Mouse (Mus musculus) c-Kit-positive CD71-positive TER-119-positive erythroid progenitor cells, embryonic 14.5 days (primary cell): ENCODE data around the gene Prkacb.
"Not testable (repeated sequence)": the region's sequence is repeated elsewhere in the genome, so short reads cannot be mapped to it uniquely, and the experiment has no call there.

Experiments
- DNase-seq: peaks from one replicate; pipeline ENCODE4 v3.0.0-alpha.2; 2013; ENCODE audit warnings: low spot score

The Prkacb gene

GRCm38 (mm10) chr3:146778451-146778850 is 34.3 kb downstream of the Prkacb start:
- DNase-seq: no peak

GRCm38 (mm10) chr3:146776711-146777110 is 36.1 kb downstream of the Prkacb start:
- DNase-seq: no peak

GRCm38 (mm10) chr3:146770853-146771252 is 41.9 kb downstream of the Prkacb start:
- DNase-seq: no peak

DNA sequence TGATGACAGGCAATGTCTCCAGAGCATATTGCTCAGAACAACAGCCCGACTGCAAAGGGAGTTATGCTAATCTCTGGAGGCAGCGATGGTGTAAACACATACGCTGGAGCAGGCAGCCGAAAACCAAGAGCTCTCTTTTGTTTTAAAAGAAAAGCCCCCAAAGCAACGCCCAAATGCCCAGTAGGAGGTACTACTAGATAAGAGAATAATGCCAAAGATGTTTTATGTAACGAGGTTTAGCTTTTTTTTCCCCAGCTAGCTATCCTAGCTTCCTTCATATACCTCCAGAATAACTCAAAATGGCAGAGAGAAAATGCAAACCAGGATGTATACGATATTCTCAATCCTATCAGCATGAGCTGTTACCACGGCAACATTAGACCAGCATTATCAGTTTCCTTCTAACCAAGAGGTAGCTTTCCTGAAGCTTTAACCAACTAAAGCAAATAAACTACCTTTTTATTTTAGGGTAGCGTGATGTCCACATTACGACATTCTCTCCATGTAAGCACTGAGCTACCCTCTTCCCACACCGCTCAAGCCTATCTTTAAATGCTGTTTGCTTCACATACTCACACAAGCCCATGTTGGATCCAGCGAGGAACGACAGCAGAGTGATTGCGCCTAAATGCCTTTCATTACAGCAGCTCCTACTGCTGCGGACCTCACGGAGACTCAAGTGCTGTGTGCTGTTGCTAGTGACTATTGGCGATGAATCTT is 42.7 kb downstream of the Prkacb start:
- DNase-seq: no peak

- DNase-seq: no peak
These were observed 43.2 kb downstream of the Prkacb start for GRCm38 (mm10) chr3:146769569-146769939.

GRCm38 (mm10) chr3:146768921-146769320 is 43.9 kb downstream of the Prkacb start:
- DNase-seq: no peak

DNA sequence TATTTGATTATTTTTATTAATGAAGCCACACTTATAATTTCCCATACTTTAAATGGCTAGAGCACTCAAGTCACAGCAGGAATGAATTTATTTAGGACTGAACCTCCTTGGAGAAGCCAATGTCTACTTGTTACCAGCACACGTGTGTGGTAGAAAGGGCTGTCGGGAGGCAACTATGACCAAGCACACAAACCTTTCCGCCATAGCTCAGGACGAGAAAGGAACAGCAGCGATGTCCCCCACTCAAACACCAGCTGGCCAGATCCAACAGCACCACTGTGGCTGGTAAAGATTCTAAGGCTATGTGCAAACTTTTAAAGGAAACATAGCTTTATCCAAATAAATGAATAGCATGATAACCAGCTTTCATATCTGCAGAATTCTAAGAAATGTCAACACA is 44.4 kb downstream of the Prkacb start:
- no peak for DNase-seq

- DNase-seq: no peak
These were observed 46.0 kb downstream of the Prkacb start for GRCm38 (mm10) chr3:146766701-146767181.

- no peak for DNase-seq
These were observed 46.7 kb downstream of the Prkacb start for GRCm38 (mm10) chr3:146766071-146766605.

DNA sequence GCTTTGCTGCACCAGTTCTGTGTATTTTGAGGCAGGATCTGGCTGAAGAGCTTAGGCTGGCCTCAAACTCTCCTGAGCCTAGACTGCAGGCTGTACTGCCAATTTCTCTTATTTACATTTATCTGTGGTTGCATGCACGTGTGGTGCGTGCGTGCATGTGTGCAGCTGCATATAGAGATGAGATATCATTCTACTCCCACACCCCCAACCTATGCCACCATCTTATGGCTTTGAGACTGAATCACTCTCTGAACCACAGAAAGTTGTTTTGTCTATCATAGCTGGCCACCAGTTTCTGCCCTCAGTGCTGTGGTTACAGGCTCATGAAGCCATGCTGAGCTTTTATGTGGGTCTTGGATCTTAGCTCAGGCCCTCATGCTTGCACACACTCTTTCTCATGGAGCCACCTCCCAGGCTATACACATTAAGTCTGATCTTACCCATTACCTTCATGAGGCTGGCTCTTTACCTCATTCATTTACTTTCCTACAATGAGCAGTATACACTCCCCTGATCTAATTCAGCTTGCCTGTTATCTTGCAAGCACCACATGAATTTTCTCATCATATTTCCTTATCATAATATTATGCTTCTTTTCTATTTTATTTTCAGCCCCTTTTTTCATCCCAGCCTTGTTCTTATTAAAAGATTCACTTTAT is 47.8 kb downstream of the Prkacb start:
- DNase-seq: peak; percentile 65

GRCm38 (mm10) chr3:146763054-146763453 is 49.7 kb downstream of the Prkacb start:
- DNase-seq: not testable (repeated sequence)

DNA sequence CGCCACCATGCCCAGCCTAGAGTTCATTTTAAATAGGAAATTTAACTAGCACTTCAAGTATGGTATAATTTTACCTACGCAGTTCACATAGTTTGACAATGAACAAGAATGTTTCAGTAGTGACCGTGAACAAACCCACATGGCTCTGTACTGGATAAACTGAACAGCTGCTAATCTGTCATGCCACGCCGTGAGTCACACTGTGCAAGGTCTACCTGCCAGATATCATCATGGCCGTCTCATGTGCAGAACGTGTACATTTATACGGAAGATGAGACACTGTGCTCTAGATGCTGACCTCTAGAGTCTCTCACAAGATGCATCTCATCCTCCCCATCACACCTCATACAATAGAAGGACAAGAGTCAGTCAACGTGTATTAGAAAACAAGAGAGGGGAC is 51.5 kb downstream of the Prkacb start:
- no peak for DNase-seq

DNA sequence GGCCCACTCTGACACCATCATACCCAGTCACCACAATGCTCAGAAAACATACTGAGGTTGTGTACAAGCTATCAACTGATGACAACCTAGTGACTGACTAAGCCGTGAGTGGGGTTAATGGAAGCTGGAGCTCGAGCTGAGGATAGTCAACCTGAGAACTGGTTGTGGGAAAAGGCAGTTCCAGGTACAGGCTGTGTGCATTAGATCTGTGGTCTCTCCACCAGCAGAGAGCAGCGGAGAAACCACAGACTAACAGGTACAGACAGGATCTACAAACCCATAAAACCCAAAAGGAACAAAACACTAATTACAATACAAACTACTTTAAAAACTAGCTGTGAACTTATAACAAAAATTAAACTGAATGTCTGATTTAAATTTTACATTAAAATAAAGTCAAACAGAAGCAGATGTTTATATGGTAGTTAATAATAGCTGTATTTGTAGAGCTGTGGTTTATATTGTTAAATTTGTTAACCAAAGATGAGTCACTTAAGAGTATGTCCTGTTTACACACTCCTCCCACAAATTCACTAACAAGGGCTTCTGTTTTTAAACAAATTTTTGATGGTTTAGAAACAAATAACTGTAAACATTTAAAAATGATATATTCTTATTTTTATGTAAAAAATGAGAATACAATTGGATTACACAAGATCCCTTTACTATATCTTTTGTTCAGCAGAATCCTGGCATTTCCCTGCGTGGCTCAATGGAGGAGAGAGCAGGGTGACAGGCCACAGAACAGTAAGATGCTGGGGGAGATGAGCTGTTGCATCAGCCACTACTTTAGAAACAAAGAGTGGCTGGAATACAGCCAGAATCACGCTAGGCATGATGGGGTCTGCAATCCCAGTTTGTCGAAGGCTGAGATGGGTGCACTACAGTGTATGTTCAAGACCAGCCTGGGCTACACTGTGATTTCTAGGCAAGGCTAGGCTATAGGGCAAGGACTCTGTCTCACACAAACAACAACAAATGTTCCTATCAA is 54.5 kb downstream of the Prkacb start:
- no peak for DNase-seq

GRCm38 (mm10) chr3:146754270-146754669 is 58.5 kb downstream of the Prkacb start:
- no peak for DNase-seq

- DNase-seq: no peak
These were observed 71.1 kb downstream of the Prkacb start for GRCm38 (mm10) chr3:146741564-146742202.

- no peak for DNase-seq
These were observed 71.6 kb downstream of the Prkacb start for GRCm38 (mm10) chr3:146741158-146741557.

- not testable (repeated sequence) for DNase-seq
These were observed 76.6 kb downstream of the Prkacb start for GRCm38 (mm10) chr3:146736186-146736585.

- no peak for DNase-seq
These were observed 77.1 kb downstream of the Prkacb start for GRCm38 (mm10) chr3:146735657-146736056.

GRCm38 (mm10) chr3:146734907-146735629 is 77.7 kb downstream of the Prkacb start:
- DNase-seq: peak; percentile 20

GRCm38 (mm10) chr3:146731499-146731898 is 81.3 kb downstream of the Prkacb start:
- no peak for DNase-seq

DNA sequence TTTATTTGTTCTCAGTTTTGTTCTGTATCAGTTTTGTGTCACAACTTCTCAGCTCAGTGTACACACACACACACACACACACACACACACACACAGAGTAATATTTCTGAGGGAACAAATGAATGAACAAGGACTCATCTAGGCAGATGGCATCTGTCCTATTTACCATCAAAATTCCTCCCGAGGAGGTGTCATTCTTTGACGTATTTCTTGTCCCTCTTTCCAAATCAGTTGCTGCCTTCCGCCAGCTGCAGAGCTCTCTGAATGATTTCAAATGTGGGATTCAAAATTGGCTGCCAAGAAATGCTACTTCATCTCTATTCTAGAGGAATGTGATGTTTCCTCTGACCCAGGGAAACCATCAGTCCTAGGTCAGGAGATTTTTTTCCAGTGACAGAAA is 89.8 kb downstream of the Prkacb start:
- DNase-seq: no peak
